Mouse (Mus musculus) retina, adult 2 months (tissue): ENCODE measurements at regions not wholly inside any gene's neighbourhood (a gene's known extent, or its start where the extent isn't known, plus 50 kb on each side); places are given as distances from the start of the nearest gene placed in this dataset.
A peak's percentile ranks its signal among the peaks of the same experiment; 100 is the strongest.

Source experiments
- DNase-seq: peaks from one replicate; pipeline ENCODE4 v3.0.0-alpha.2; 2012; ENCODE audit warnings: low read depth, low spot score

DNA sequence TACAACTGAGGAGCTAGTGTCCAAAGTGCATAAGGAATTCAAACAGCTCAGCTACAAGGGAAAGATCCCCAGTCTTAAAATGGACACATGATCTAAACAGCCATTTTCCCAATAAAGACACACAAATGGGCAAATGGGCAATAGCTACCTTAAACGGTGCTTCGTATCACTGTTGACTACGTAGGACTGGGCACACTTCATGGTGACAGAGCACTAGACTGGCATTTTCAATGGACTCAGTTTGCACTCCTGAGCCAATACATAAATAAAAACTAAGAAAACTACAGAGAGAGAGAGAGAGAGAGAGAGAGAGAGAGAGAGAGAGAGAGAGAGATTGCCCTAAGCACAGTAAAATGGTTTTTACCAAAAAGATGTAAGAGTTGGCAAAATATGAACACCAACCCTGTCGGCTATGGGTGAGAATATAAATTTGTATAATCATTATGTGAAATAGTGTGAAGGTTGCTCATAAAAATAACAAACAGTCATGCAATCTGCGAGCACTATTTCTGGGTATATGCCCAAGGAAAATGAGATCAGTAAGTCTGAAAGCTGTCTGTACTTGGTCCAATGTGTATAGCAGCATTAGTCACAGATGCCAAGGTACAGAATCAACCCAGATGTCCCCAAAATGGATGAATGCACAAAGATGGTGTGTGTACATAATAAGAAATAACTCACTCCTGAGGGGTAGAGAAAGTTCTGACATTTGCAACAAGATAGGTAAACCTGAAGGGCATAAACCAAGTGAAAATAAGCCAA, 312.9 kb upstream of the Clec14a start:
- DNase-seq, result no peak

DNA sequence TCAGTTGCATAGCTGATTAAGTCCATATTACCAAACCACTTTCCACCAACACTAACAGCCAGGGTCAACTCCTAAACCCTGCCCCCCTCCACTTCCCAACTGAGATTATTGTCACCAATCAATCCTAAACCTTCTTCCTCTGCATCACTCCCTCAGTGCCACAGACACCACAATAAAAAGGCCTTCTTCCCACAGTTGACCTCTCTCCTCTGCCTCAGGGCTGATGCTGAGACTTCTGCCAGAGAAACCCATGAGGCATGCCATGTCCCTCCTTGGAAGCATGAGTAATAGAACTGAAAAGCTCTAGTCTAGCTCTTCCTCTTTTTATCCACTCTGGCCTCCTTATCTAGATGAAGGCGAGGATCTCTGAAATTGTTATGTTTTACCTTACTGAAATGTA, 300.0 kb upstream of the Clec14a start:
- no peak for DNase-seq

DNA sequence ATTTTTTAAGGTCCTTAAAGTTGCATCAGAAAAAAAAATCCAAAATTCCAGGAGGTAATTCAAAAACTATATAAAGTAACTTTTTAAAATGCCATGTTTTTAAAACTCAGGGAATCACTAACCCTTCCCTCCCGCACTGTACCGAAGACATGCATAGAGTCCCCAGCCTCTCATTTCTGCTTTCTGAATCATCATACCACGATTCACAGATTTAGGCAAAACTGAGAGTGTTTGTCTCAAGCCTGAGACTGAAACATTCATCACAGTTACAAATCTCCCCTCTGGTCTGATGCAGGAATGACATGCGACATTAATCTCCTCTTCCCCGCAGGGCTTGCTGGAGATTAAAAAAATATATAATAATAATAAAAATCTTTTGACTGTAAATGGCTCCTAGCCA, 291.8 kb upstream of the Clec14a start:
- no peak for DNase-seq

DNA sequence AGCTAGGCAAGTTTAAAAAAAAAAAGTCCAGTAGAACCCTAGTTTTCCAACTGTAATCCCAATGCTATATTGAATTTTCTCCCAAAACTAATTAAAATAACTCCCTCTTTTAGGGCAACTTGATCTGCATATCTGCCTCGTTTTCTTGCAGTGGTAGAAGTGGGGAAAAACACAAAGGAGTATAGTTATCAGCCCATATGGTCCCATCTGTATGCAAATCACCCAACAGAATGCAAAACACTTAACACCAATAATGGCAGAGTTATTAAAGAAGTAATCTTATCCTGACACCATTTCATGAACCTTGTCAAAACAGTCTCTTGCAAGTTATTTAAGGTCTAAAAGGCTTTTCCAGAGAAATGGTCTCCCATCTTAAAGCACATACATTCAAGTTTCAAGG, 290.7 kb upstream of the Clec14a start:
- no peak for DNase-seq

DNA sequence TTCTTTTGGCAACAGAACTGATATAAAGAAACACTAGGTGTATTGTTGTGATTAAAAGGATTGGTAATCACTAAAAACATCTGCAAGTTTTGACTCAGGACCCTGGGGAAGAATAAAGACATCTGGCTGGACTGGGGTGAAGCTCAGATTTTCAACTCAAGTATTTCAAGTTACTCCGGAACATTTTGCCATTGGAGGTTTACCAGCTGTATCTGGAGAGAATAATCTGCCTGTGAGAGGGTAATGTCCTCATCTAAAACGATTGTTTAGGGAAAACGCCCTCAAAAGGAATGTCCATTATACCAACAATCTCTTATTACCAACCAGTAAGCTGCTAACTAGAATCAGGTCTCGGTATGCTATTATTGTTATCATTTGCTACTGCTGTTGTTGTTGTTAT, 288.2 kb upstream of the Clec14a start:
- DNase-seq, result no peak

DNA sequence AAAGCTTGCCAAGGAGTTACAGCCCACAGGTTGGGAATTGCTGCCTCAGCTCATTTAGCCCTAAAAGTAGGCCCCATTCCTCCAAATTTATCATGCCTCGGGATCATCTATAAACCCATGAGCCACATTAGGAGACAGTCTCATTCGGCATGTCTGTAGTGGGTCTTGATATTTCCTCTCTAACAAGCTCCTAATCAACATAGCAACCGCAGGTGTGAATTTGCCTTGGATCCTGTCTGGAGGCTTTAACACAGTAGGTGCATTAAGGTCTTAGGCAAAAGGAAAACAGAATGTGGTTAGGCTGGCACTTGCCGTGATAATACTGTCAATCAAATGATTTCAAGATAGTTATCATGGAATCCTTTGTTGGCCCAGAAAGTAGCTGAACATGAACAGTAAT, 287.7 kb upstream of the Clec14a start:
- no peak for DNase-seq

DNA sequence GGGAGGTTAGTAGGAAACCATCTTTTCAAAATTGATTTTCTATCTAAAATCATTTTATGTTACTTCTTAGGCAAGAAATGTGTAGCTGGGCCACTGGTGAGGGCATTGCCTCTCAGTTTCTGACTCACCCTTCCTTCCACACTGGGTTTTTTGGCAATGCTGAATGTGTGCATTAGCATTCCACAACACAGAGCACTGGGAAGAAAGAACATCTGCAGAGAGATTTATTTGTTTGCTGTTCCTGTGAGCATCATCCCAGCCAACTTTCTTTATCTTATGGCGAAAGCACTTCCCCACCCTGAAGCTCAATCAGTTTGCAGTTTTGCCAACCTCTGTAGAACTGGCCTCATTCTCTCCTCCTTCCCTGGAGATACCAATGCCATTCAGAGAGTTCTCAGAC, 287.0 kb upstream of the Clec14a start:
- DNase-seq, result no peak

DNA sequence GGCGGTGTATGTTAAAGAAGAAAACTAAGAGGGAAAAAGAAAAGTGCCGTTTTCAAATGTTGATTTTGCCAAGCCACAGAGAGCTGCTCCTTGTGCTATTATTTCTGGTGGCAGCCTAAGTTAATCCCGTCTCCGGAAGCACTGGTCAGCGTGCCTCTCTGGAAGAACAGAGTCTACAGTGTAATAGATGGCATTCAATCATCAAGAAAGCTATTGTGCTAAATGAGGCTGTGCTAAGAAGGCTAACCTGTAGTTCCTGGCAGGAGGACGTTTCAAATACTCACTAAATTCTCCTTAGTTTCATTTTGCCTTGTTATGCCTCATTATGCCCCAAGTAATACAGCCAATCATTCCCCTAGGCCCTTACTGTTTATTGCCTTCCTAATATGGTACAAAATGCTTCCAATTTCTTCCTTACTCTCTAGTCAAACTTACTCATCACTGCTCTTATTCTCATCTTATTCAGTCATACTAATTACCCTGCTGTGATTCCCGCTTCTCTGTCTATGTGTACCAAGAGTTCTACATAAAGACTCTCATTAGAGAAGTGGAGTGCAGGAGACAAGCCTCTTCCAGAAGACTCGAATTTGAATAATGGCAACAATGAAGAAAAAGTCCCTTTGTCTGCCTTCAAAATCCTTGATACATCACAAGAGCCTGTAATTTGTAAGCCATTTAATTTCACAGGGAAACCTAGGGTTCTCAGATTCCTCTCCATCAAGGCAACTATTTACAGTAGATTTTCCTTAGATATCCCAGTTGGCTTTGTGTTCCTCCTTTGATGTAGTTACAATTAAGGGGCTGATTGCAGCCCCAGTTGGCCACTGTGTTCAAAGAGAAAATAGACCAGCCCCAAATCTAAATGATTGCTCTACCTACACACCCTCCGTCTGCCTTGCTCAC, 282.0 kb upstream of the Clec14a start:
- no peak for DNase-seq

DNA sequence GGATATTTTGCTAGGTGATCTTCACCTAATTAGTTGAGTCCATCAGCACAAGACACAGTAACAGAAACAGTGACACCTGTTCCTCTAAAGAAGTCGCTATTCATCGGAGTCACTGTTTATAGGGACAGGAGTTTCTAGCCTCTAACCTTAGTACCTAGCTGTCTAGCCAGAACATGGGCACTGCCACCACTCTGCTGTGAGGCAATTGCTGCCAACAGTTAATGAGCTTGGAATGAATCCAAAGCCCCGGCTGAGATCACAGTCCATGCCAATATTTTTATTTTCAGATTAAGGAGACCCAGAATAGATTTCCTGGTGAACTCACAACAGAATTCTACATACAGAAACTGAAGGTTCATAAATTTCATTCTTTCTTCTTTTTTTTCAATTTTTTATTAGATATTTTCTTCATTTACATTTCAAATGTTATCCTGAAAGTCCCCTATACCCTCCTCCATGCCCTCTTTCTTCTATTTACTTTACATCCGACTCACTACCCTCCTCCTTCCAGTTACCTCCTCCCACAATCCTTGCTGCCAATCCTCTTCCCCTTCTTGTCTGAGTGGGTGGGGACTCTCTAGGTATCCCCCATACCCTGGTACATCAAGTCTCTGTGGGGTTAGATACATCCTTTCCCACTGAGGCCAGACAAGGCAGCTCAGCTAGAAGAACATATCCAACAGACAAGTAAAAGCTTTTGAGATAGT, 276.9 kb upstream of the Clec14a start:
- peak; percentile 11 for DNase-seq

DNA sequence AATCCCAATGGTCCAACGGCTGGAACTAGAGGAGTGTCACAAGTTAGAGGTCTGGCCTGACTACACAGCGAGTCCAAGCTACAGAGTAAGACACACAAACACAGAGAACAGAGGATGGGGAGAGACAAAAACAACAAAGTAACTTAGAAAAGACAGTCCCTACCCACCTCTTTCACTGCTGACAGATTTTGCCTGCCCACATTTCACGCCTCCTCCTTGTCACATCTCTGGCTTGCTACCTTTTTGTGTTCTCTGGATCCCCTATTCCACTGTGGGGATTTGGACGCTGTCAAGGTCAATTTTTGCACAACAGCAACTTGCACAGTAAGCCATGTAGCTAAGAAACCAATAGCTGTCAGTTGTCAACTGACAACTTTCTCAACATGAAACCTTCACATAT, 275.8 kb upstream of the Clec14a start:
- DNase-seq, result no peak

DNA sequence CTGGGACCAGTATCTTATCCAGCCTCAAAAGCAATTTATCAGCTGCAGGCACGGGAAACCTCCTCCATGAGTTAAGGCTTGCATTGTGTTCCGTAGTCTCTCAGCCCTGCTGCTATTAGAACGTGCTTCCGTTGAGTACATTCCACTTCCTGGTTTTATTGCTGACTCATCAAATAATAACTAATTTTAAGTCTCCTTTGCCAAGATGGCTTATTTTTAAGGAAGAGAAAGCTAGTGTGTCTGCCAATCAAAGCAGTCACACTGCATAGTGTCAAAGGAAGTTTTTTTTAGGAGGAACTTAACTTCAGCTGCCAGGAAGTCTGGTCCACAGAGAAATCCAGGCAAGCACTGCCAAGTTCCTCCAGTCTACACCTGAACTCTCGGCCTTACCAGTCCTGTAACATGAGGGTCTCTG, 269.2 kb upstream of the Clec14a start:
- DNase-seq, result no peak

DNA sequence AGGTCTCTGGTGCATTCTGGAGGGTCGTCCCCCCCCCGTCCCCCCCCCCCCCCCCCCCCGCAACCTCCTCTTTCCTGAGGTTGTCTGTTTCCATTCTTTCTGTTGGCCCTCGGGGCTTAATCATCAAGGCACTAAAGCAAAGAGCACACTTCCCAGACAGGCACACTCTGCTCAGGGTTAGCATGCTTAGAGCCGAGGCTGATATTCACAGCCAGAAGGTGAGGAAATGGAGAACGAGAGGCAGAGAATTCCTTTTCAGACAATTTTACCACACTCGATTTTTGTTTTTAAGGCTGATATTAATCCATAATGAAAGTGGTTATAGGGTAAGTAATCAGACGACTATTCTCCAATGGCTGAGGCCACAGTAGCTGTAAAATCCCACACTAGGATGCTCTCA, 268.7 kb upstream of the Clec14a start:
- no peak for DNase-seq

DNA sequence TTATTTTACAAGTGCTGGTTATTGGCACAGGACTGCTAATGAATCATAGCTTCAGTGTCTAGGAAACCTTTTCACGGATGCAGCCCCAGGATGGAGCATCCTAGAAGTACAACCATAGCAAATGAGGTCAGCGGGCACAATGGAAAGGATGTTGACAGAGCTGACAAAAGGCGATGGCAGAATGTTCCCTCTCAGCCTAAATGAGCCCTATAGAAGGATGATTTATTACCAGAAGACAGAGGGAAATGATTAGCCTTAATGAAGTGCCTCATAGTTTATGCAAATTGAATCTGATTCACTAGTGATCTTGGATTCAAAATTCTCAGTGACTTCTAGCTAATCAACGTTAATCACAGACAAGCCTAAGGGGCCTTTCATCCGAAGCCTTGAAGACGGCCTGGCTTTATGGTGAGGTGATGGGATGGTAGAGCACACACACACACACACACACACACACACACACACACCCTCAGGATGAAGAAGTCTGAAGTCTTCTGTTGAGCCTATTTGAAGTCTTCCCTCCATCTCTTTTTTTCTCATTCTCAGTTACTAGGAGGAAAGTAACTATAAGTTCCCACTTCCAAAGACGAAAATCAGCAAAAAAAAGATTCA, 267.4 kb upstream of the Clec14a start:
- no peak for DNase-seq

DNA sequence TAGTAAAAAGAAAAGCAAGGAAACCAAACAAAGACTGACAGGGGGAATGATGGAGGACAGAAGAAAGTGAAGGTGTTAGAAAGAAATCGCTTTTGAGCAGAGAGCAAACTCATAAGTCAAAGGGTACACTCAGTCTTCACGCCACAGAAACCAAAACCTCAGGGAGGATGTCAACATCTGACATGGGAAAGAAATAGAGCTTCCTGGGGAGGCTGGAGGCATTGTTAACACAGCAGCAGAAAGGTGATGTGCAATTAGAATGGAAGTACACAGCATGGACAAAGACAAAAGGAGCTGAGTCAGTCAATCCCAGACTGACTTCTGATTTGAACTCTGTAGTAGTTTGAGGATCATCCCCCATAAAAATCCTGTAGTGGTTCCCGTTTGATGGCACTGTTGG, 261.2 kb upstream of the Clec14a start:
- no peak for DNase-seq

DNA sequence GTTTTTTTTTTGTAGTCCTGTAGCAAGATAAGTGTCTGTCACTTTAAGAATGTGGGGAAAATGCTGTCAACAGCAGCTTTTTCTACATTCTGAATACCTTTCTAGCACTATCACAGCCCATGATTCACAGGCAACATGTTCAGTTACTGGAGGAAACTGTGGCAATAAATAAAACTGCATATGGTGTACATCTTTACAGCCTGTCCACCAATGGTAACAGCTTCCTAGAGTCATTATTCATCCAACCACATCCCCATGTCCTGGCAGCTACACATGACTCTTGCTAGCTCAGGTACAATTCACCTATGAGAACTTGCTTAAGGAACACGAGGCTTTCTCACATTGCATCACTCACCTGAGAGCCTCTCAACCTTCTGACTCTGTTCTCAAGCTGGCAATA, 247.7 kb upstream of the Clec14a start:
- no peak for DNase-seq

DNA sequence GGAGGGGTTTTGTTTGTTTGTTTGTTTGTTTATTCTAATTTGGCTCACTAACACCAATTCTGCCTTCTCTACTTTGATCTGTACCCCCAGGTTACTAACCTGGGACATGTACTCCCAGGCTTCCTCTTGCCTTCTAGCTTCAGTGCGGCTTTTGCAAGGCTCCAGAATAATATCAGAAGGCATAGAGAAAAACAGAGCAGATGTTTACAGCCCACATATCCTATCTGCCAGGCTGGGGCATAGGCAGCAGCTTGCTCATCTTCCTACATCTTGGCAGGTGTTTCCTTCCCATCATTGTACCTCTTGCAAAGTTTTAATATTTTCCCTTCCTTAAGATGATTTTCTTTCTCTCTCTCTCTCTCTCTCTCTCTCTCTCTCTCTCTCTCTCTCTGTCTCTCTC, 244.9 kb upstream of the Clec14a start:
- DNase-seq, result no peak

DNA sequence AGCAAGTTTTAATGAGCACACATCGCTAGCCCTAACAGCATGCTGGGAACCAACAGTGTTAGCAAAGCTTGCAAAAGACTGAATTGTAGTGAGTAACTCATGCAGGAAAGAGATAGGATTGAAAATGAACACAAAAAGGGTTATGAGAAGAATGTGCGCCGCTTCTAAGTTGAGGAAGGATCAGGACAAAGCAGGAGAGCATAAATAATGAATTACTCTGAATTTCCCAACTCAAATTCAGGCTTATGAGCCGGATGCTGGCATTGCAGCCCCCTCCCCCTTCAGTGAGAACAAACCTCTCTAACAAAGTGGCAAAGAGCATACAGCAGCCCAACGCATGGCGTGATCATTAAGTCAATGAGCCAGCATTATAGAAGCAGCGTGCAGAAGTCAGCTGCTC, 243.6 kb upstream of the Clec14a start:
- no peak for DNase-seq

DNA sequence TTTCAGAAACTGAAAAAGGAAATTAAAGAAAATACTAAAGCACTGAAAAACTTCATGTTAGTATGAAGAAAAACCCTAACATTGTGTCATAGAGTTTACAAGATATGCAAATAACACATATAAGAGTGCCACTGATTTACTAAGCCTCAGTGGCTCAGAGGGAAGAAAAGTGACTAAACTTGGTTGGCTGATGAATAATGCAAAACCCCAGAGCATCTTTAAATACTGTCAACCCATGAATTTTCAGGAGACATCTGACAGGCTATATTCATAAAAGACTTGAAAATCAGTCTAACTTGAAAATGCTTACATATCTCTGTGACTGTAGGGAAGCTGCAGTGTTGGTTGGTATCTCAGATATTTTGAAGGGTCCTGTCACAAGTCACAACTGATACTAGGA, 235.2 kb upstream of the Clec14a start:
- no peak for DNase-seq

DNA sequence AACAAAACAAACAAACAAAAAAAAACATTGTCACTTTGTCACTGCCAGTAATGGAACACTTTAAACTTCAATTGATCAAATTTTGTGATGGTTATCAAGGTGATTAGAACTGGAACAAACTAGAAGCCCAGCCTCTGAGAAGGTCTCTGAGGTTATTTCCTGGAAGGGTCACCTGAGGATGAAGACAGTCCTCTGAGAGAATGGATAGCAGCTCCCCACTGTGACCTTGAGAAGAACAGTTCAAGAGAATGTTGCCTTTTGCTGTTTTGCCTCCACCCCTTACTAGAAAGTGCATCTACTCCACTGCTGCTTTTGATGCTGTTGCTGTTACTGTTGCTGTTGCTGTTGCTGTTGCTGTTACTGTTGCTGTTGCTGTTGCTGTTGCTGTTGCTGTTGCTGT, 205.1 kb upstream of the Clec14a start:
- DNase-seq, result no peak

DNA sequence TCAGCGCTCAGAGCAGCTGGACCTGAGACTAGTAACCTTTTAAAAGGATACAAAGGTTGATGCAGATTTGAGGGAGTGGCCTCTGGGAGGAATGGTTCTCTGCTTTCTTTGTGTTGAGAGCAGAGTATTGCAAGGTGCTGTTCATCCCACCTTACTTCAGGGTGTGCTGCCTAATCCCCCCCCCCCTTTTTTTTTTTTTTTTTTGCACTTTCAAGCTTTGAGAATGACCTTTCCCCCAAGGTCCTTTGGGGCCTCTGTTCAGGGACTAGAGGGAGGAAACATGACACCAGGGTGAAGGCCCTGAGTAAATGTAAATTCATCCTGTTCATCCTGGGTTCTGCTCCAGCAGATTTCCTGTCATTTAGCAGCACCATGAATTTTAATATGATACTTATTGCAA, 204.4 kb upstream of the Clec14a start:
- no peak for DNase-seq

DNA sequence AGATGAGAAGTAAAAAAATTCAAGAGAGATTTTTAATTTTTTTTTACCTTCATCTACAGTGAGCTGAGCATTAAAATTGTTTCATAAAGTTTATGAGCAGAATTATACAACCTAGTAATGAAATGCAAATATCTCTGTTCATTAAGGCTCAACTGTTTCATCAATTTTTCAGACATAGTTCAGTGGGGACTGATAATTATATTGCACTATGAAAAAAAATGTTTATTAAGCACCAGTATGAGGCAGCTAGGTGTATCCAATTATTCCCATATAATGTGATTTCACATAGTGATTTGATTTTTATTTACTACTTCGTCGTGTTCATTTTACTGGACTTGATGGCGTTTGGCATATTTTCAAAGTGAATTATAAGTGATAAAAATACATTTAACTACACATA, 191.4 kb upstream of the Clec14a start:
- DNase-seq, result no peak

DNA sequence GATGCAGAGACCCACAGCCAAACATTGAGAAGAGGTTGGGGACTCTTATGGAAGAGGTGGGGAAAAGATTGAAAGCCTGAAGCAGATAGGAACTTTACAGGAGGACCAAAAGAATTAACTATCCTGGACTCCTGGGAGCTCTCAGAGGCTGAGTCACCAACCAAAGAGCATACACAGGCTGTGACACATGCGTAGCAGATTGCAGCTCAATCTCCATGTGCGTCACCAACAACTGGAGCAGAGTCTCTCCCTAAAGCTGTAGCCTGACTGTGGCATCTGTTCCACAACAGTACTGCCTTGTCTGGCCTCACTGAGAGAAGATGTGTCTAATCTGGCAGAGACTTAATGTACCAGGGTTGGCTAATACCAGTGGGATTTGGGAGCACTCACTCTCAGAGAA, 185.7 kb upstream of the Clec14a start:
- DNase-seq, result no peak
